Mouse (Mus musculus): ENCODE measurements around the gene Plcl2.

The Plcl2 gene

DNA sequence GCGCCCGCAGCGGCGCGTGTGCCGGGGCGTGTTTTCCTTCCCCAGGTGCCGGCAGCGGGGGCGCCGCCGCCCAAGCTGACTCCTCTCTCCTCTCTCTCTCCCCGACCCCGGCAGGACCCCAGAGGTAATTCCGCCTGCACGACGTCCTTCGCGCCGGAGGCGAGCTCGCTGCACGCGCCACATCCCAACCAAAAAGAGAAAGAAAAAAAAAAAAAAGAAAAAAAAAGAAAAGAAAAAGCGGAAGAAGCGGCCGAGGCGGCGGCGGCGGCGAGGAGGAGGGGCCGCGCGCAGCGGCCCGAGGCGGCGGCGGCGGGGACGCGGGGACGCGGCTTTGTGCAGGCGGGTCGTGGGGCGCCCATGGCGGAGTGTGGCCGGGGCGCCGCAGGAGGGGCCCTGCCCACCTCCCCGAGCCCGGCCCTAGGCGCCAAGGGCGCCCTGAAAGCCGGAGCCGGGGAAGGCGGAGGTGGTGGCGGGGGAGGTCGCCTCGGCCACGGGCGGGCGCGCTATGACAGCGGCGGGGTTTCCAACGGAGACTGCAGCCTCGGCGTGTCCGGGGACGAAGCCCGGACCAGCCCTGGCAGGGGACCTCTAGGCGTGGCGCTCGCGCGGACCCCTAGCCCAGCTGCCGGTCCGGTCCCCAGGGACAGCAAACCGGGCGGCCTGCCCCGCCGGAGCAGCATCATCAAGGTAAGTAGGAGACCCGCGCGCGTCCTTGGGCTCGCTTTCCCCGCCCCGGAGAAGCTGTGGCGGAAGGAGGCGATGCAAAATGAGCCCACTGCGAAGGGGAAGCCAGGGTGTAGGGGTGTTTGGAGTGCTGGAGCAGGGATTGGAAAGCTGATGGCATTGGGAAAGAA is at the start of gene Plcl2:
TSS of gene Plcl2 (plus strand) at position 153 of the 854 bp plus-strand sequence.
- no peak for DNase-seq (ENCODE audit: extremely low spot score, low read depth, low spot score)

DNA sequence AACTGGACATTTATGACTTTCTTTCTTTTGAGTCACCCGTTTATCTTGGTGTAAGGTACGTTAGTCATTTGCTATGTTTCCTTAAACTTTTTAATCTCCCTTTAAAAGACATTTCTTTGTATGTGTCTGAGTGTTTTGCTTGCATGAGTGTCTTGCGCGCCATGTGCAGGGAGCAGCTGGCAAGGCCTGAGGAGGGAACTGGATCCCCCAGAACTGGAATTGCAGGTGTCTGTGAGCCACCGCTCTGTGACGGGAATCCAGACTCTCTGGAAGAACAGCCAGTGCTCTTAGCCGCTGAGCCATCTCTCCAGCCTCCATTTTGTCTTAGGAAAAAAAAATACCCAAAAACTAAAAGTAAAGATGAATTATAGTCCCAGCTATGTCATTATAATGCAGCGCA is 48.9 kb upstream of the Plcl2 start:
- no peak for DNase-seq (ENCODE audit: extremely low spot score, low read depth, low spot score)

DNA sequence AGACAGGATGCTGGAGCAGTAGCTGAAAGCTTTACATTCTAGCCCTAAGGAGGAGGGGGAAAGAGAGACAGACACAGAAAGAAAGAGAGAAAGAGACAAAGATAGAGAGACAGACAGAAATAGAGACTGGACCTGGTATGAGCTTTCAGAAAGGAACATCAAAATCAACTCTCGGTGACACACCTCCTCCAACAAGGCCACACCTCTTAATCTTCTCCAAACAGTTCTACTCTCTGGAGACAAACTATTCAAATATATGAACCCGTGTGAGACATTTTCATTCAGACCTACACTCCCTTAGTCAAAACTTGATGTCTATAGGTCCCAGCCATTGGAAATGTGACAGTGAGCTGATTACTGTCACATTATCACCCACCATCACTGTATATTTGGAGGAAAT is 41.8 kb upstream of the Plcl2 start:
- DNase-seq (ENCODE audit: extremely low spot score, low read depth, low spot score) = no peak

DNA sequence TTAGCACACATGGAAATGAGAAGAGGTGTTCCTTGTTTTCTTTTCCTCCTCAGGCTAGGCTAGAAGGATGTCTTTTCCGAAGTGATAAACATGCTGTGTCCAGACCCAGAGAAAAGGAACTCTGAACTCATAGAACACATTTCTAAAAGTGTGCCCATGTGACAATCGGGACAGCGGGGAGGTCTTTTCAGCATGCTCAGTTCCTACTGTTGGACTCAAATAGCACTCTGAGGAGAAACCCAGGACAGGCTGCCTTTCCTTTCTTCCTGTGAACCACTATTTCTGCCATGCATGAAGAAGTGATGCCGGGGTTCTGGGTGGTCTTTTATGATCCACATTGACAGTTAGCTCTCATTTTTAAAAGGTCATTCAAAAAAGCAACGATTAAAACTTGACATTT is 40.1 kb upstream of the Plcl2 start:
- DNase-seq (ENCODE audit: extremely low spot score, low read depth, low spot score) = no peak

DNA sequence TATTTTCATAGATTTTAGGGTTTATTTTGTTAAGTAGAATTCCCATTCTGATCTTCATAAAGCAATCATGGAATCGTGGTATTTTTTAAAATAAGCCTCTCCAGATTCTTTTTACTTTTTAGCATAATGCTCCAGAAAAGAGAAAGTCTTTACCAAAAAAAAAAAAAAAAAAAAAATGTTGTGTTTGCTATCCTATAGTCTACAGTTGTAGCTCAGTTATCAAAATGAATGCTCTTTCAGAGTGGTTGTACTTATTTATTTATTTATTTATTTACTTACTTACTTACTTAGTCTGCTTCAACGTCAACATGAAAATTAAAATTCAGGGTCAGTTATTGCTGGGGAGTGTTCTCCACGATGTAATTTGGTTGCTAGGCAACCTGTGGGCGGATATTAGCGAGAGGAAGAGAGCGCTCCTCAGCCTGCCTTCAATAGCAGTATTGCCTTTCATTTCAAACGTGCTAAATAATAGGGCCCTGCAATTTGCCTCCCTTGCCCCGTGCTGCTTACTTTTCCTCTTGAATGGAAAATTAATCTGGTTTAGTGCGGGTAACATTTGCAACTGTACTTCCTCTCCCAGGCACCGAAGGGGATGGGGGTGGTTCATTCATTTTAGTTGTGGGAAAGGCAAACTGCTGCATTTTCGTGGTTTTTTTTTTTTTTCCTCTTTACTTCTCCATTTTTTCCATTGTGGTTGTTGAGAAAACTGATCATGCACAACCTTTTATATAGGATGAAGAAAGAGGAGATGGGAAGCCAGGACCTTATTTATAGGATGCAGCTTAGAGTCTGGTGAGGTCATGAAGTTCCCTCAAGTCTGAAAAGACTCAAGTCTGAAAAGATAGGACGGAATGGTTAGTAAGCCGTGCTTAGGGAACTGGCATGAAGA is 39.4 kb upstream of the Plcl2 start:
- no peak for DNase-seq (ENCODE audit: extremely low spot score, low read depth, low spot score)

DNA sequence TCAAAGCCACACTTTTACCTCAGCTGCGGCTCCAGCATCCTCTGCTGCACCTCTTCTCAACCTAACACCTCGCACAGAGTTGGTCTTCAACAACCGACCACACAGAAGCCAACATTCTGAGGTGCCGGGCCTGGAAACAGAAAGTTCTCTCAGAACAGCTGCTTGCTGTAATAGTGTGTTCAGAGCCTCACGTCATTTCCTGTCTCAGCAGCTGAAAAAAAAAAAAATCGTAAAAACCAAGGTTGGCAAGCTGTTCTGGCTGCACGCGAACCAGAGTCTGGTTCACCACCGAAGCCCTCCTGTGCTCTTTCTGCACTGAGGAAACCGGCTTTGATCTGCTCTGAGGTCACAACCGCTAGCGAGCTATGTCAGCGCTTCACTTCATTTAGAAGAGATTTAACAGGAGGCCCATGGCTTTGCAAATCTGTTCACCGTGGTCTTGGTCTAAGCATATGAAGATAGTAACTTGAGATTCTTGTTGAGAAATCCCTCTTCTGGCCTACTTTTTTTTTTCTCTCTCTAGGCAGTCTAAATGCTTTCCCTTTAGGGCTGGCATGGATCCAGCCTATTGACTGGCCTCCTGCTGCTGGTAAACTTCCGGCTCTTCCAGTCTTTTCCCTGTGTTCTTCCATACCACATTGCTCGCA is 38.6 kb upstream of the Plcl2 start:
- no peak for DNase-seq (ENCODE audit: extremely low spot score, low read depth, low spot score)

DNA sequence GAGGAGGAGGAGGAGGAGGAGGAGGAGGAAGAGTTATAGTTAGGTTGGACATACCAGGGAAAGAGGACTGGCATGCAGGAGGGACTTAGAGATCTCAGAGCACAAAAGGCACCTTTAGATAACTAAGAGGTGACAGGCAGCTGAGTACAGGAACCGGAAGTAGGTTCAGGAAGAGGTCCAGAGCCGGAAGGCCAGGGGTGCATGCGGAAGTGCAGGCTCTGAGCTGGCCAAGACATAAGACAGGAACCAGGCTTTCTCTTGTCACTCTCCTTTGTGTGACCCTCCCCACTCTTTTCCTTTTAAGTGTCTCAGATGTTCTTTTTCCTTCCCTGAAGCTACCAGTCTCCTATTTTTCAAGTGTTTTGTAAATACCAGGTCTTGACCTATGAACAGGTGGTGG is 38.0 kb upstream of the Plcl2 start:
- no peak for DNase-seq (ENCODE audit: extremely low spot score, low read depth, low spot score)

DNA sequence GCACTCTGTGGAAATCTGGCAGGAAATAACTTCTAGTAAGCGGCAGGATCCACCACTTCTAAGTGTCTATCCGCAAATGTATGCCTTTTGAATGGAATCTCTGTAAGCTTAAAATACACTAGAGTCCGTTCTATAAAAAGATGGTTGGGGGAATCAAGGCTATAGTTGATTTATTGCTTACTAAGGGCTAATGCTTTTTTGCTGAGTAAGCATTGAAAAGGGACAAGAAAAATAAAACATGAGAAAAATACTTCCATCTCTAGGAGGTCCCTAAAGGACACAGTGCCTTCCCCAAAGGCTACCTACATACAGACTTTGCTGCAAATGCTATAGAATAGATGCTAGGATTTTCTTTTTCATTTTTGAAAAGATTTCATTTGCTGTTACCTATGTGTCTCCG is 31.9 kb upstream of the Plcl2 start:
- no peak for DNase-seq (ENCODE audit: extremely low spot score, low read depth, low spot score)

DNA sequence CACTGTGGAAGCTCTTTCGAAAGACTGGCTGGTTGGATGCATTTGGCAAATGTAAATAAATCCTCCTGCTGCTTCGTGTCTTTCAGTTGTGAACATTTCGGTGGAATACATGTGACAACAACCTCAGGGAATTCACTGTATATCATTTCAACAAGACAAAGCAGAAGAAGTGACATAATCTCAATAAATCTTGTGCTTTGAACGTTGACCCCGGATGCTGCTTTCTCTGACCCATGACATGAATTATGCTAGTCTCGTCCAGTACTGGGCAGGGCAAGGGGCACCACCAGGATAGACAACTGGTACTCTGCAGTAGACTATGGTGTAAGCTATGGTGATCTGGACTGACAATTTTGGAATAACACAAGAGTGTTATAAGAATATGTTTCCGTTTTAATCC is 28.3 kb upstream of the Plcl2 start:
- DNase-seq (ENCODE audit: extremely low spot score, low read depth, low spot score) = no peak

DNA sequence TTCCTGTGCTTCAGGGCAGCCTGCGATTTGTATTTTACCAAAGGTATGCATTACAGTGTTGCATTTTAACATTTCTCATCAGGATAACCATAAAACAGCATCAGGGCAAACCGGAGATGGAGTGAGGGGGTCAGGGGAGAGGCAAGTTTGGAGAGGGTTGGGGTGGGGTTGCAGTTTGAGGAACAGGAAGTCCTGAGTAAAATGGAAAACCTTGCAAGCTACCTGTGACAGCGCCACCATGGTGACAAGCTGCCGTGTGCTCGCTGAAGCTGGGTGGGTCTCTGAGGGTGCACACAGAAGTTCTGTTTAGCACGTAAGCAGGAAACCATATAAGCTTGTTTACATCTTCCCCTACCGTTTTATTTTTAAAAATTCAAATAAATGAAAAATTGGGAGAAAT is 25.5 kb upstream of the Plcl2 start:
- no peak for DNase-seq (ENCODE audit: extremely low spot score, low read depth, low spot score)

DNA sequence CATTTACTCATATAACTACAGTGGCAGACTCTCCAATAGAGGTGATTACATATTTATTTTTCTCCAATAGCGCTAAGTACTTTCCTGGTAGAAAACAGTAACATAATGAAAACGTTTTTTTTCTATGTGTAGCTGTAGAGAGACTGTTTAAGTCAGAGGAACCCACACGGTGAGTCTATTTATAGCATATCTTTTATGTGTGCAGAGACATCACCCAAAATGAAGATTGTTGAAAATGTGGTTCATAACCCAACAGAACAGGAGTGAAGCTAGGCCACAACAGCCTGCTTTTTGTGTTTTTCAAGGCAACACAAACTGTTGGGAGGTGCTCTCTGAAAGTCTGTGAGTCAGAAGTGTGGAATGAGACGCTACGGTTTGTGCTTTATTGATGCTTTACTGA is 24.2 kb upstream of the Plcl2 start:
- DNase-seq (ENCODE audit: extremely low spot score, low read depth, low spot score) = no peak

DNA sequence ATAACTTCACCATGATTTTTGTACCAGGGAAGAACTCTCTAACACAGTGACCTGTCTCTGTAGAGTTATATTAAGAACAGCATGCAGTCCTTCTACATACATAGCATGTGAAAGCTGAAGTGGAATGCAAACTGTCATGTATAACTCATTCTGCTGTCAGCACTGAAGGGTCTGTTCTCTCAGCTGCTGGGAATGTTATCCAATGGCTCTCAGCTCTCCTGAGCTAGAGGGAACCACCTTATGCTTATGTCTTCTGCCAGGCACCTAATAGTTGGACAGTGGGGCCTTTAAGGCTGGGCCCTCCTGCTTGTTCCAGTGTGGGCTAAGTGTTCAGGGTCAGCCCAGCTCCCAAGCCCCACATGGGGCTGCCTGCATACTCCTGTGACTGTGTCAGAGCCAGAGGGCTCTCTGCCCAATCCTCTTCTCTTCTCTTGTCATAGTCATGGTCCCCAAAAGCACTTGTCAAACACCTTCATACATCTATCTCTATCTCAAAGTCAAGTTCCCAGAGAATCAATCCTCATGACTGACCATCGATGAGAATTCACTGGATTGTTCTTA is 22.1 kb upstream of the Plcl2 start:
- no peak for DNase-seq (ENCODE audit: extremely low spot score, low read depth, low spot score)

DNA sequence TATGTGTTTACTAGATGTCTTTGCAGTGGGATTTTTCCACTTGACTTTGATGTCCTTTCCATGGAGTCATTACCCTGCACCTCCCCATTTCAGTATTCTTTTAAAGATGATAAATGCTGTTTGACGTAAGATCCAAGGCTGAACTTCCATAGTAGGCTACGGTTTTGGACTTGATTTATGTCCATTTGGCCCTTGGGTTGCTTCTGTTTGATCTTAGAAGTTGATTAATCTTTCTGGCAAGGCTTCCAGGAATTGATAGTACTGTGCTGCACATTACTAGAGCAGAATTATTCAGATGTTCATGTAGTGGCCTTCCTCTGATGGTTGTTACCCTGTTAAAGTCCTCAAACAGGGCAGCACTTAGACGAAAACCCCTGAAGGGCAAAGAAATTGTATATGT is 21.5 kb upstream of the Plcl2 start:
- DNase-seq (ENCODE audit: extremely low spot score, low read depth, low spot score) = no peak

DNA sequence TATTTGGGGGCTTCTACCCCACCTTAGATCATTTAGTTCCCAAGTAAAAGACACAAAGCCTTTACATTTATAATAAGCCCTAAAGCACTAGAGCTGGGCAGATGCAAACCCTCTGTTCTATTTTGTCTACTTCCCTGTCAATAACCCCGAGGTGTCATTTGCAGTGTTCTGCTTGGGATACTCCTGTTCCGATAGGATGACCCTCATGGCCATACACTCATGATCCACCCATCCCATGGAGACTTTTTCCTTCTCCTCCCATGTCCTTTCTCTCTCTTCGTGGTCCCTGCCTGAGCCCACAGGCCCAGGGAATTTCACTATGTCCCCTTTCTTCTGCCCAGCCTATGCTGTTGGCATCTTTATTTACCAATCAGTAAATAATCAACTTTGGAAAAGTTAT is 20.8 kb upstream of the Plcl2 start:
- no peak for DNase-seq (ENCODE audit: extremely low spot score, low read depth, low spot score)

DNA sequence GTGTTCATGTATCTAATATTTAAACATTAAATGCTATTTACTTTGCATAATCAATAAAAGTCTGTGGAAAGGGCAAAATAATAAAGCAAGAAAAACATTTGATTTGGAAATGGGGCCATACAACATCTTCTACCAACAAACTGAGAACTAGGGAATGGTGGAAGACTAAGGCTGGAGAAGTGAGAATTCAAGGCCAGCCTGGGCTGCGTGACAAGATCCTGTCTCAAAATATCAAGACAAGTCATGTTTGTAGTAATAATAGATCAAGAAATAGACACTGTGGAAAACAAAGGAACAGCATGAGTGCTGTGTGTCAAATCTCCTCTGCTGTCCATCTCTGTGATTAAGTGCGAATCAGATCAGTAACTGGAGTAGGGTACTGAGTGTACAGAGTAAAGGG is 20.3 kb upstream of the Plcl2 start:
- DNase-seq (ENCODE audit: extremely low spot score, low read depth, low spot score) = no peak

DNA sequence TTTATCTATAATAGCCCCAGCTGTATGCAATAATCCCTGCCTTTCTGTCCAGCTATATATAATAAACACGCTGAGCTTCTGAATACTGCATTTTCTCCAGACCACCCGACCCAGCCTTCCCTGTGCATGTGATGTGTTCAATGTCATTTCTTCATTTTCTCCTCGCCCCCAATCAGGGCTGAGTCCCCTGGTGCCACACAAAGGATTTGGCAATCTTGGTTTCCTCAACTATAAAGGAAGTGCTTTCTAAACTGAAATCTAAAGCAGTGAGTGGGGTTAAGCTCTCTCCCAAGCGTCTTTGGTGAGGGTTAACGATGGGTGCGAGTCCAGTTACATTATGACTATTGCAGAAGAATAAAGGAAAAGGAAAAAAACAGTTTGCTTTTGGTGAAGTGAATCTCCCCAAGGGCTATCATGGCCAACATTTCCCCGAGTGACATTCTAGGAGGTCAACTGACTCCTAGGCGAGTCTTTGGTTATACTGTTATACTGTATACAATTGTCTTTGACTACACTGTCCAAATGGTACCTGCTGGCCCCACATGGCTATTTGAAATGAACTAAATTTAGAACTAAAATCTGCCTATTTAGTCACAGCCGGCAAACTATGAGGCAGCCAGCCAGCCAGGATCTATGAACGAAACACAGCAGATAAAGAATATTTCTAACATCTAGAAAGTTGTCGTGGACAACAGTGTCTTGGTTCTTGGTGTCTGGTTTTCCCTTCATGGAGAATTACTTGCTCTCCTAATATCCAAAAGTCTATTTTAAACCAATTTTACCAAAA is 18.4 kb upstream of the Plcl2 start:
- DNase-seq (ENCODE audit: extremely low spot score, low read depth, low spot score) = no peak

DNA sequence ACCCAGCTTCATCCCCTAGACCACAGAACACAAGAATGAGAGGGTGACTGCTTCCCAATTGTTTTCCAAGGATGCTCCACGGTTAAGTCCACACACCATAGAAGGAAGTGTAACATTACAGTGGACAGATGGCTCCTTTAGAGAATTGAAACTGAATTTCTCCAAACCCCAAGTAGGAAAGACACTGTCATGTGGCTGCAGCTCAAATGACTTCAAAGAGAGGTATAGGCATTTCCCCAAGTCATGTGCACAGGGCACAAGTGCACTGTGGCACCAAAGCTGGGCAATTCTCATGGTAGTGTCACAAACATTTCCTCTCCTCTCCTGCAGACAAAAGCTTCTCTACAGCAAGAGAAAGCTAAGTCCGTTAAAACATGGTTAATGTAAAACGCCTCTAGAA is 17.7 kb upstream of the Plcl2 start:
- DNase-seq (ENCODE audit: extremely low spot score, low read depth, low spot score) = no peak

DNA sequence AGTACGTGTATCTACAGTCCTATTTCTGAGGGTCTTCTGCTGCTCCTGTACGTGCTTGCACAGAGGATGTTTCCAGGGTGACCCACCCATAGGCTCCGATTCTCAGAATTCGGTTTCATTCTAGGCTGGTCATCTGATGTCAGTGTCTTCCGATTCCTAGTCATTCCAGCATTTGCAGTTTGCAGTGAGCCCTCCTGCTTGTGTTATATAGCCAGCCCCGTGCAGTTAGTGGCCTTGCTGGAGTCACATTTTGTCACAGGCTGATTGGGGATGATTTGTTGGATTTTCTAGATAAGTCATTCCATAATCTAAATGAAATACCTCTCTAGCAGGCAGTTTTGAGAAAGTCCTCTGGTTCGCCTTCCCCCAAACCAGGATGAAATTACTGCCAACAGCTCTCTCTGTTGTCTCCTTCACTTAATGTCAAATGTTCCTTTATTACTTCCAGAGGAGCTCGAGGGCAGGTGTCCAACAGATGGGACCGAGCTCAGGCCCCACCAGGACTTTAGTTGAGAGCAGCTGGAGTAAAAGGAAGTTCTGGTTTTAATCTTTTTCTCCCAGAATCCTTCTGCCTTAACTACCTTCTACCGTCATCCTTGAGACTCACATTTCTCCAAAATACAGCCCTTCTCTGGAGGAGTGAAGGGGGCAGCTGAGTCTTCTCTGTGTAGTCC is 13.8 kb upstream of the Plcl2 start:
- DNase-seq (ENCODE audit: extremely low spot score, low read depth, low spot score) = peak; percentile 87

DNA sequence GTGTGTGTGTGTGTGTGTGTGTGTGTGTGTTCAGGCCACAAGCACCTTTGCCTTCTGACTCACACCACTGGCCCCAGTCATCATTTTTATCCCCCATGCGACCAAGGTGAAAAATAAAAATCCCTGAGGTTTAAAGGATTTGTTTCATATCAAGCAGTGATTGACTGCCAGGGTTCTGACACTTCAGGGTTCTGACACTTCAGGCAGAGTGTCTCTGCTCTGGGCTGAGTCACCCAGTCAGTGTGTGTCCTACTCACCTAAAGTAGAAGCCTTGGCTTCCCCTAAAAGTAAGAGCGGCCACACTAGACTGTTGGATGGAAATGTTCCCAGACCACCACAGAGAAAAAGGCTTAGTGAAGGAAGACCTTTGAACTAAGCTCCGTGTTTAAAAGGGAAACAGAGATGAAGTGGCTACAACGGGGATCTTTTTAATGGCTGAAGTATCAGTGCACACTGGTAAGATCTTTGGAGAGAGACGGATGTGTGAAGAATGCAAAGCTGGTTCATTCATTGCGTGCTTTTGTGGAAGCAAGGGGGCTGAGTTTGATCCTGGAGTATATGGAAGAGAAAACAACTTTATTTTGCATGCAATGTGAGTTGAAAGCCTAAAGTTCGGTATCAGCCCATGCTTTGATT is 11.0 kb upstream of the Plcl2 start:
- no peak for DNase-seq (ENCODE audit: extremely low spot score, low read depth, low spot score)
